8 mouse cellular contexts compared by ENCODE assay signal in genomic region chr7:45123186-45123570, GRCm38 (mm10). TPM values are rescaled to one million over a fixed set of nuclear protein-coding genes. Genes with fewer than 3 reads are reported as not detected.
DNase-seq lines count a peak whose midpoint lies in the region; ATAC-seq and TF ChIP-seq lines count a peak whose summit lies in the region.

No protein-coding gene starts in this region.

- peak overlapping the region; percentile 63 for H3K4me2 ChIP-seq in embryonic facial prominence, embryonic 11.5 days (ENCODE audit: low read depth, low read length)
- peak overlapping the region; percentile 78 for H3K4me2 ChIP-seq in intestine, postnatal 0 days (replicated peaks; ENCODE audit: low read depth)
- peak overlapping the region; percentile 85 for H3K4me2 ChIP-seq in midbrain, embryonic 15.5 days

- peaks cover 27% of the 10 kb centered on the region for H3K36me3 ChIP-seq in embryonic facial prominence, embryonic 11.5 days (replicated peaks; ENCODE audit: control insufficient read depth, insufficient read depth, low read depth, low read length)
- H3K36me3 ChIP-seq in intestine, postnatal 0 days (ENCODE audit: control insufficient read depth, insufficient read depth): peaks cover 67% of the 10 kb centered on the region
- H3K36me3 ChIP-seq in midbrain, embryonic 15.5 days (replicated peaks): peaks cover 59% of the 10 kb centered on the region

- 22% methylated on average over 12 of the region's 12 CpGs for WGBS in embryonic facial prominence, embryonic 11.5 days
- WGBS in intestine, postnatal 0 days: 9% methylated on average over 12 of the region's 12 CpGs
- WGBS in midbrain, embryonic 15.5 days: 21% methylated on average over 12 of the region's 12 CpGs

- H3K9ac ChIP-seq in embryonic facial prominence, embryonic 11.5 days (replicated peaks; ENCODE audit: low read length): peak overlapping the region; percentile 89
- peak overlapping the region; percentile 88 for H3K9ac ChIP-seq in intestine, postnatal 0 days (ENCODE audit: low read depth, low read length)
- peak overlapping the region; percentile 96 for H3K9ac ChIP-seq in midbrain, embryonic 15.5 days

- H3K4me1 ChIP-seq in embryonic facial prominence, embryonic 11.5 days (ENCODE audit: control insufficient read depth, insufficient read depth, low read length): peaks cover 3% of the 10 kb centered on the region
- peaks cover 5% of the 10 kb centered on the region; the same call in 1 of the 2 replicates for H3K4me1 ChIP-seq in intestine, postnatal 0 days (replicated peaks; ENCODE audit: control insufficient read depth, insufficient read depth, low read length)
- H3K4me1 ChIP-seq in midbrain, embryonic 15.5 days: peaks cover 46% of the 10 kb centered on the region

- peak overlapping the region; percentile 65 for H3K4me3 ChIP-seq in embryonic facial prominence, embryonic 11.5 days (ENCODE audit: low read depth, low read length)
- H3K4me3 ChIP-seq in intestine, postnatal 0 days (ENCODE audit: low read depth, low read length): peak overlapping the region; percentile 68
- H3K4me3 ChIP-seq in midbrain, embryonic 15.5 days: peak overlapping the region; percentile 95

- no peak for TF ChIP-seq CTCF in intestine, postnatal 0 days (IDR thresholded peaks at IDR 0.05; ENCODE audit: low read depth)

- H3K27ac ChIP-seq in embryonic facial prominence, embryonic 11.5 days (replicated peaks; ENCODE audit: low read depth, low read length): no peak overlapping the region
- peak overlapping the region; percentile 86; the same call in 1 of the 2 replicates for H3K27ac ChIP-seq in intestine, postnatal 0 days (ENCODE audit: low read depth, low read length)
- H3K27ac ChIP-seq in midbrain, embryonic 15.5 days: peak overlapping the region; percentile 90; the same call in 1 of the 2 replicates

- peak; percentile 94 for DNase-seq in heart, adult 11 months
- DNase-seq in heart, adult 9 months (ENCODE audit: low spot score in 2 of 2): no peak
- peak; percentile 61 to 64 for DNase-seq in B cell, adult 2 months
- DNase-seq in embryonic facial prominence, embryonic 11.5 days (ENCODE audit: low spot score): peak; percentile 42
- DNase-seq in left cerebral cortex, adult 18-20 months (ENCODE audit: low spot score in 2 of 2): no peak

- H3K9me3 ChIP-seq in embryonic facial prominence, embryonic 11.5 days (replicated peaks; ENCODE audit: control insufficient read depth, low read length): no peaks in the 10 kb centered on the region
- H3K9me3 ChIP-seq in intestine, postnatal 0 days (ENCODE audit: control insufficient read depth): no peaks in the 10 kb centered on the region
- H3K9me3 ChIP-seq in midbrain, embryonic 15.5 days: no peaks in the 10 kb centered on the region

- no peaks in the 10 kb centered on the region for H3K27me3 ChIP-seq in embryonic facial prominence, embryonic 11.5 days (ENCODE audit: control insufficient read depth, insufficient read depth, low read length)
- H3K27me3 ChIP-seq in intestine, postnatal 0 days (replicated peaks; ENCODE audit: control insufficient read depth, insufficient read depth, low read length): no peaks in the 10 kb centered on the region
- no peaks in the 10 kb centered on the region for H3K27me3 ChIP-seq in midbrain, embryonic 15.5 days (replicated peaks)

- ATAC-seq in embryonic facial prominence, embryonic 11.5 days (replicated peaks; ENCODE audit: insufficient number of reproducible peaks, low FRiP score, low TSS enrichment, low read depth): no peak
- ATAC-seq in intestine, postnatal 0 days: no peak
- no peak for ATAC-seq in midbrain, embryonic 15.5 days (replicated peaks)
- no peak for ATAC-seq in granulocyte monocyte progenitor cell, adult 5-6 weeks (replicated peaks; ENCODE audit: poor library complexity, severe bottlenecking)

RNA-seq across cellular contexts. Expression of gene Rps11, which starts 1.1 kb away (rescaled TPM):
- 1,561 and 1,602 TPM in 2 replicates for polyA plus RNA-seq in embryonic facial prominence, embryonic 11.5 days (2014; fragmentation: Nextera tagmentation; extraction: Ambion mirVana)
- polyA plus RNA-seq in intestine, postnatal 0 days (2015; fragmentation: Nextera tagmentation; extraction: Ambion mirVana): 1,691 and 1,755 TPM in 2 replicates
- polyA plus RNA-seq in midbrain, embryonic 15.5 days (2015; fragmentation: Nextera tagmentation; extraction: Ambion mirVana): 742 and 762 TPM in 2 replicates
- 3,834 and 4,027 TPM in 2 replicates for total RNA-seq in granulocyte monocyte progenitor cell, adult 5-6 weeks (2014; fragmentation: Nextera tagmentation)
- total RNA-seq in granulocyte monocyte progenitor cell, adult 5-6 weeks (2017): 963 and 1,110 TPM in 2 replicates
- total RNA-seq in left cerebral cortex, adult 18-20 months (2021): 100 to 1,000 TPM; 474 to 479 TPM

RNA-seq across cellular contexts. Expression of gene Rpl13a, which starts 5.4 kb away (rescaled TPM):
- polyA plus RNA-seq in embryonic facial prominence, embryonic 11.5 days (2014; fragmentation: Nextera tagmentation; extraction: Ambion mirVana): 1,418 and 1,436 TPM in 2 replicates
- 1,616 and 1,752 TPM in 2 replicates for polyA plus RNA-seq in intestine, postnatal 0 days (2015; fragmentation: Nextera tagmentation; extraction: Ambion mirVana)
- 582 and 606 TPM in 2 replicates for polyA plus RNA-seq in midbrain, embryonic 15.5 days (2015; fragmentation: Nextera tagmentation; extraction: Ambion mirVana)
- total RNA-seq in granulocyte monocyte progenitor cell, adult 5-6 weeks (2014; fragmentation: Nextera tagmentation): 3,523 and 3,605 TPM in 2 replicates
- 3,792 and 4,750 TPM in 2 replicates for total RNA-seq in granulocyte monocyte progenitor cell, adult 5-6 weeks (2017)
- total RNA-seq in left cerebral cortex, adult 18-20 months (2021): 100 to 1,000 TPM; 712 to 811 TPM

RNA-seq across cellular contexts. Expression of gene Gm45713, which starts 12.9 kb away (rescaled TPM):
- polyA plus RNA-seq in embryonic facial prominence, embryonic 11.5 days (2014; fragmentation: Nextera tagmentation; extraction: Ambion mirVana): 0.20 TPM in 1 of 2 replicates, not detected in the other
- 0.70 and 0.82 TPM in 2 replicates for polyA plus RNA-seq in intestine, postnatal 0 days (2015; fragmentation: Nextera tagmentation; extraction: Ambion mirVana)
- not detected in 2 replicates for polyA plus RNA-seq in midbrain, embryonic 15.5 days (2015; fragmentation: Nextera tagmentation; extraction: Ambion mirVana)
- not detected in 2 replicates for total RNA-seq in granulocyte monocyte progenitor cell, adult 5-6 weeks (2014; fragmentation: Nextera tagmentation)
- 0.10 and 0.13 TPM in 2 replicates for total RNA-seq in granulocyte monocyte progenitor cell, adult 5-6 weeks (2017)
- total RNA-seq in left cerebral cortex, adult 18-20 months (2021): not detected

RNA-seq across cellular contexts. Expression of gene Flt3l, which starts 13.1 kb away (rescaled TPM):
- 0.52 and 0.67 TPM in 2 replicates for polyA plus RNA-seq in embryonic facial prominence, embryonic 11.5 days (2014; fragmentation: Nextera tagmentation; extraction: Ambion mirVana)
- 2.1 and 2.7 TPM in 2 replicates for polyA plus RNA-seq in intestine, postnatal 0 days (2015; fragmentation: Nextera tagmentation; extraction: Ambion mirVana)
- 2.1 and 2.3 TPM in 2 replicates for polyA plus RNA-seq in midbrain, embryonic 15.5 days (2015; fragmentation: Nextera tagmentation; extraction: Ambion mirVana)
- total RNA-seq in granulocyte monocyte progenitor cell, adult 5-6 weeks (2014; fragmentation: Nextera tagmentation): 7.4 and 8.2 TPM in 2 replicates
- 2.3 and 5.7 TPM in 2 replicates for total RNA-seq in granulocyte monocyte progenitor cell, adult 5-6 weeks (2017)
- total RNA-seq in left cerebral cortex, adult 18-20 months (2021): 1 to 10 TPM; 8.4 to 9.7 TPM

RNA-seq across cellular contexts. Expression of gene Fcgrt, which starts 19.5 kb away (rescaled TPM):
- polyA plus RNA-seq in embryonic facial prominence, embryonic 11.5 days (2014; fragmentation: Nextera tagmentation; extraction: Ambion mirVana): 12.6 TPM in 2 replicates
- 2,929 and 3,267 TPM in 2 replicates for polyA plus RNA-seq in intestine, postnatal 0 days (2015; fragmentation: Nextera tagmentation; extraction: Ambion mirVana)
- 32.0 and 36.8 TPM in 2 replicates for polyA plus RNA-seq in midbrain, embryonic 15.5 days (2015; fragmentation: Nextera tagmentation; extraction: Ambion mirVana)
- total RNA-seq in granulocyte monocyte progenitor cell, adult 5-6 weeks (2014; fragmentation: Nextera tagmentation): 2.1 and 3.8 TPM in 2 replicates
- 2.7 and 3.6 TPM in 2 replicates for total RNA-seq in granulocyte monocyte progenitor cell, adult 5-6 weeks (2017)
- 10 to 100 TPM; 19.6 to 20.1 TPM for total RNA-seq in left cerebral cortex, adult 18-20 months (2021)

Comparison
In these comparisons a context has a peak if more than half of its experiments do, and no peak if none do; other contexts are left out.
1. DNase-seq: peak in heart, adult 11 months (single experiment), B cell, adult 2 months (2 of 2) and embryonic facial prominence, embryonic 11.5 days (single experiment); none in heart, adult 9 months (0 of 2) and left cerebral cortex, adult 18-20 months (0 of 2).
2. Peak in every context shown above with its lines, with median percentiles within 50 percentile points of each other: H3K4me2 ChIP-seq, H3K4me3 ChIP-seq and H3K9ac ChIP-seq.